Mouse (Mus musculus): ENCODE results near the gene Pcdh15. TPM values are rescaled to one million over a fixed set of nuclear protein-coding genes. Genes with fewer than 3 reads are reported as not detected.

The Pcdh15 gene
- polyA plus RNA-seq (2015; fragmentation: Nextera tagmentation; extraction: Ambion mirVana), result 0.06 and 0.09 TPM in 2 replicates

GRCm38 (mm10) chr10:73098966-73099845 lies at the start of gene Pcdh15:
Pcdh15 (plus strand) TSS chr10:73099342.

All from skeletal muscle tissue, postnatal 0 days (tissue).